Mouse (Mus musculus) CH12.LX (cell line): ENCODE results near the gene Apln.

Experiments
- CTCF ChIP-seq, 2 experiments: IDR thresholded peaks in 1 of 2; conservative IDR thresholded peaks in 1 of 2; 2 replicates each; pipeline ENCODE4 v1.5.1; 2011 to 2012; ENCODE audit warnings: low read depth in 2 of 2, low read length in 2 of 2, improper control_type of control experiment in 1 of 2, inconsistent platforms in 1 of 2, mild to moderate bottlenecking in 1 of 2, moderate library complexity in 1 of 2
- ZMIZ1 ChIP-seq: IDR thresholded peaks from 2 replicates; pipeline ENCODE4 v1.6.1; 2012; ENCODE audit warnings: low read depth, mild to moderate bottlenecking, inconsistent platforms, low read length, improper control_type of control experiment

DNA sequence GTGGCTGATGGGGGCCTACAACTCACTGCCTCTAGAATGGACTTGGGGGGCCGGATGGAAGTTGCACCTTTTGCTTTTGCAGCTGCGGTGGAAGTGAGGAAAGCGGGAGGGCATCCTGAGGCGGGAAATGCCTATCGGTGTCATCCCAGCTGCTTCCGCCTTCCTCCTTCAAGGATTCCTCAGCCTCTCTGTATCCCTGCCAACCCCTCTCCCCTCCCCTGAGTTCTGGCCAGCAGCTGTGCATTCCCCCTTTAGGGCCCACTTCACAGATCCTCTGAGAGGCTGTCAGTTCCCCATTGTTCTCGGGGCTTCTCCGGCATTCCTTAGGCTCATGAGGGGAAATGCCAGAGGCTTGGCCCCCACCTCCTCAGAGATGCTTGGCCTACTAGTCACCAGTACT, 28.6 kb downstream of the Apln start:
- TF ChIP-seq CTCF (conservative IDR thresholded peaks at IDR 0.05 in 1 of 2, IDR thresholded peaks at IDR 0.05 in 1 of 2; ENCODE audit: low read depth in 2 of 2, low read length in 2 of 2) (no peak), ZMIZ1 (no peak)
